Mouse (Mus musculus): ENCODE data around the gene Lpin2. TPM values are rescaled to one million over a fixed set of nuclear protein-coding genes. Genes with fewer than 3 reads are reported as not detected.

The Lpin2 gene
- polyA plus RNA-seq, 1 experiment = 7.6 TPM

DNA sequence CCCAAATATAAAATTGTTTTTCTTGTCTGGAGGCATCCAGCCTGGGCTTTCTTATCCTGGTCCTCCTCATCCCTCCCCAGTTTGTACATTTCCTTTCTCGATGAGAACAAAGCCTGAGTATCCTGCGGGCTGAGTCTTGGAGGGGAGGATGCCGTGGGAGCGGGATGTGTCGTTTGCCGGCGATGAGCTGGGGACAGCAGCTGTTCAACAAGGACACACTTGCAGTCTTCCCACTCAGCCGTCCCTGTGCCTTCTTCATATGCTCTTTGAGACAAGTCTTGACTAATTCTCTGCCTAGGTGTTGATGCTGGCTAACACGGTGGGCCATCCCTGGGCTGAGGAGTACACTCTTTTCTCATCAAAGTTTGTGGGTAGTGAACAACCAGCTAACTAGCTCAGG, 13.5 kb upstream of the Lpin2 start:
- Histone ChIP-seq H3K36me3 (replicated peaks; ENCODE audit: low read length) (no peaks in the 10 kb centered on the region), H3K4me3 (replicated peaks) (peak overlapping the region; percentile 51), H3K27me3 (replicated peaks) (no peaks in the 10 kb centered on the region), H3K9me3 (no peaks in the 10 kb centered on the region), H3K4me1 (peaks cover 74% of the 10 kb centered on the region)
- TF ChIP-seq FLI1 (IDR thresholded peaks at IDR 0.05; ENCODE audit: low read length) (no peak), GATA1 (IDR thresholded peaks at IDR 0.05; ENCODE audit: borderline replicate concordance, low read length) (no peak)

DNA sequence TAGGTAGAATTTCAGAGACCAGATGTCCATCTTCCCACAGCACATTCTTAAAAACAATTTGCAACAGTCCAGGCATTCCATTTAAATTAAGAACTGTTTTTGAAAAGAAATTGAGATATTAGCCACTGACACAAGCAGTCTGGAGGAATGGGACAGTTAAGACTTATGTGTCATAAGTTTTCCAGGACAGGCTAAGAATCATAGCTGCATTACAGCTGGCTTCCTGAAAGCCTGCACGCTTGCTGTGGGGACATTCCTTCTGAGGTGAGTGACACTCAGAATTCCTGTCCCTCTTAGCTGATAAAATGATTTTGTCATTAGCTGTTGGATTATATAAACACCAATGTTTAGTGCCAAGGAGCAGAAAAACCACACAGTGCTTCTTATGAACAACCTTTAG, 12.7 kb upstream of the Lpin2 start:
- Histone ChIP-seq H3K36me3 (replicated peaks; ENCODE audit: low read length) (no peaks in the 10 kb centered on the region), H3K4me3 (replicated peaks) (no peak overlapping the region), H3K4me1 (peaks cover 70% of the 10 kb centered on the region), H3K27me3 (replicated peaks) (no peaks in the 10 kb centered on the region), H3K9me3 (no peaks in the 10 kb centered on the region)
- TF ChIP-seq GATA1 (IDR thresholded peaks at IDR 0.05; ENCODE audit: borderline replicate concordance, low read length) (no peak), FLI1 (IDR thresholded peaks at IDR 0.05; ENCODE audit: low read length) (no peak)

GRCm38 (mm10) chr17:71171161-71171560, 11.2 kb upstream of the Lpin2 start:
- Histone ChIP-seq H3K4me3 (replicated peaks) (no peak overlapping the region), H3K36me3 (replicated peaks; ENCODE audit: low read length) (no peaks in the 10 kb centered on the region), H3K9me3 (no peaks in the 10 kb centered on the region), H3K27me3 (replicated peaks) (no peaks in the 10 kb centered on the region), H3K4me1 (peaks cover 57% of the 10 kb centered on the region)
- TF ChIP-seq FLI1 (IDR thresholded peaks at IDR 0.05; ENCODE audit: low read length) (no peak), GATA1 (IDR thresholded peaks at IDR 0.05; ENCODE audit: borderline replicate concordance, low read length) (no peak; the same call in 2 of the 3 replicates)

GRCm38 (mm10) chr17:71177336-71177735, 5.0 kb upstream of the Lpin2 start:
- no peak for TF ChIP-seq GATA1 (IDR thresholded peaks at IDR 0.05; ENCODE audit: borderline replicate concordance, low read length)
- Histone ChIP-seq H3K9me3 (no peaks in the 10 kb centered on the region), H3K4me1 (peaks cover 51% of the 10 kb centered on the region), H3K4me3 (replicated peaks) (peak overlapping the region; percentile 33), H3K27me3 (replicated peaks) (no peaks in the 10 kb centered on the region), H3K36me3 (replicated peaks; ENCODE audit: low read length) (no peaks in the 10 kb centered on the region)

DNA sequence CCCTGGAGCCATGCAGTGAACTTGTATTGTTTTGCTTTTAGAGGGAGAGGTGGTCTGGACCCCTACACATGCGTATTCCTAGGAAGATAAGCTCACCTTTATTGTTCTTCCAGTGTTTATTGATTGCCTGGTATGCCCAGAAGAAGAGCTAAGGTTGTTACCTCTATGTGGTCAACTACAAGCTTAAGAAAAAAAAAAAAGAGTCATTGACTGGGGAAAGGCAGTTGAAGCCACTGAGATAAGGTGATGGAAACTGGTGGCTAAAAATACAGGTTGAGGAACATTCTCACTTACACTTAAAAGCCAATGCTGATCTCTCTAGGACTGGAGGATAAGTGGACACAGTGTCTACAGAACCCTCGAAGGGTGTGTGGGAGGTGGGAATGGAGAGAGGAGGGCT, 4.4 kb upstream of the Lpin2 start:
- H3K4me1 ChIP-seq = peaks cover 57% of the 10 kb centered on the region
- H3K9me3 ChIP-seq = no peaks in the 10 kb centered on the region
- H3K36me3 ChIP-seq (replicated peaks; ENCODE audit: low read length) = no peaks in the 10 kb centered on the region
- no peaks in the 10 kb centered on the region for H3K27me3 ChIP-seq (replicated peaks)
- TF ChIP-seq GATA1 (IDR thresholded peaks at IDR 0.05; ENCODE audit: borderline replicate concordance, low read length) = no peak
- TF ChIP-seq FLI1 (IDR thresholded peaks at IDR 0.05; ENCODE audit: low read length) = no peak
- H3K4me3 ChIP-seq (replicated peaks) = peak overlapping the region; percentile 71

- H3K4me3 ChIP-seq (replicated peaks) = peak overlapping the region; percentile 87
Observed at GRCm38 (mm10) chr17:71178530-71179181, 3.7 kb upstream of the Lpin2 start.

GRCm38 (mm10) chr17:71179551-71180309, 2.6 kb upstream of the Lpin2 start:
- TF ChIP-seq GATA1 (IDR thresholded peaks at IDR 0.05; ENCODE audit: borderline replicate concordance, low read length) = no peak
- no peak for TF ChIP-seq FLI1 (IDR thresholded peaks at IDR 0.05; ENCODE audit: low read length)
- no peaks in the 10 kb centered on the region for H3K36me3 ChIP-seq (replicated peaks; ENCODE audit: low read length)
- H3K27me3 ChIP-seq (replicated peaks) = no peaks in the 10 kb centered on the region
- H3K4me1 ChIP-seq = peaks cover 59% of the 10 kb centered on the region
- peak overlapping the region; percentile 87 for H3K4me3 ChIP-seq (replicated peaks)
- no peaks in the 10 kb centered on the region for H3K9me3 ChIP-seq

More at GRCm38 (mm10) chr17:71178530-71179181, 3.7 kb upstream of the Lpin2 start:
- no peaks in the 10 kb centered on the region for H3K9me3 ChIP-seq
- H3K27me3 ChIP-seq (replicated peaks) = no peaks in the 10 kb centered on the region
- TF ChIP-seq FLI1 (IDR thresholded peaks at IDR 0.05; ENCODE audit: low read length) = no peak
- TF ChIP-seq GATA1 (IDR thresholded peaks at IDR 0.05; ENCODE audit: borderline replicate concordance, low read length) = no peak
- H3K4me1 ChIP-seq = peaks cover 56% of the 10 kb centered on the region
- no peaks in the 10 kb centered on the region for H3K36me3 ChIP-seq (replicated peaks; ENCODE audit: low read length)

- Histone ChIP-seq H3K9me3 (no peaks in the 10 kb centered on the region), H3K4me3 (replicated peaks) (no peak overlapping the region), H3K4me1 (peaks cover 67% of the 10 kb centered on the region), H3K27me3 (replicated peaks) (no peaks in the 10 kb centered on the region), H3K36me3 (replicated peaks; ENCODE audit: low read length) (peaks cover 4% of the 10 kb centered on the region)
- no peak for TF ChIP-seq FLI1 (IDR thresholded peaks at IDR 0.05; ENCODE audit: low read length)
- TF ChIP-seq GATA1 (IDR thresholded peaks at IDR 0.05; ENCODE audit: borderline replicate concordance, low read length) = no peak
Observed at GRCm38 (mm10) chr17:71180601-71181000, 1.8 kb upstream of the Lpin2 start.

DNA sequence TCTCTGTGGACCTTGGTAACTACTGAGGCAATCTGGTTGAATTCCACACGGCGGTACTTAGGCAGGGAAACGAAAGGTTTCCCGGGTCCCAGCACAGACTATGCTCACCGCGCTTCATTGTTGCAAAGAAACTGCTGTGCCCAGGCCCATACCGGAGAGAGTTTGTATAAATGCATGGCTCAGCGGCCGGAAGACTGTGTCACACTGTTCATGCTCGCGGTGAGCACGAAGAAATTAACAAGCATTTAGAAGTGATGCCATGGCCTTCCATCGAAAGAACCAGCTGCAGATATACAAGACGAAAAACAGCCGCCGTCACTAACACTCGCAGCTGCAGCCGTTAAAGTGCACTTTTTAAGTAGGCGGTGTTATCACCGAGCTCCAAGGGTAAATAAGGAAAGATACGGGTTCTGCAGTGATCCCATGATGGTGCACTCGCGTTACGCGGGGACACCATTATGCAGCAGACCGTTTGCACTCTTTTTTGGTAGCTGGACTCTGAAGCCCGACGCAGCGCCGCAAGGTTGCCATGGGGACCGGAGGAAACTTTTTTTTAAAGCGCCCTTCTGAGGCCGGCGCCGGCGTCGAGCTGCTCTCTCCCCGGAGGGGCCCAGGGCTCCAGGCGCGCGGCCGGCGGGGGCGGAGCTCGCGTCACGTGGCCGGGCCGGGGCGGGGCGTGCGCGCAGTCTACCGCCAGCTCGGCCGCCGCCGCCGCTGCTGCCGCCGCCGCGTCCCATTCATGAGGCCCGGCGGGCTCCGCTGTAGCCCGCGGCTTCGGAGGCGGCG, 704 bp downstream of the Lpin2 start:
- H3K4me3 ChIP-seq (replicated peaks) = peak overlapping the region; percentile 95
- H3K27me3 ChIP-seq (replicated peaks) = no peaks in the 10 kb centered on the region
- no peaks in the 10 kb centered on the region for H3K9me3 ChIP-seq
- H3K4me1 ChIP-seq = peaks cover 81% of the 10 kb centered on the region
- no peak for TF ChIP-seq GATA1 (IDR thresholded peaks at IDR 0.05; ENCODE audit: borderline replicate concordance, low read length)
- TF ChIP-seq FLI1 (IDR thresholded peaks at IDR 0.05; ENCODE audit: low read length) = no peak
- peaks cover 18% of the 10 kb centered on the region for H3K36me3 ChIP-seq (replicated peaks; ENCODE audit: low read length)
